Mouse (Mus musculus): ENCODE measurements at regions not wholly inside any gene's neighbourhood (a gene's known extent, or its start where the extent isn't known, plus 50 kb on each side); places are given as distances from the start of the nearest gene placed in this dataset.

DNA sequence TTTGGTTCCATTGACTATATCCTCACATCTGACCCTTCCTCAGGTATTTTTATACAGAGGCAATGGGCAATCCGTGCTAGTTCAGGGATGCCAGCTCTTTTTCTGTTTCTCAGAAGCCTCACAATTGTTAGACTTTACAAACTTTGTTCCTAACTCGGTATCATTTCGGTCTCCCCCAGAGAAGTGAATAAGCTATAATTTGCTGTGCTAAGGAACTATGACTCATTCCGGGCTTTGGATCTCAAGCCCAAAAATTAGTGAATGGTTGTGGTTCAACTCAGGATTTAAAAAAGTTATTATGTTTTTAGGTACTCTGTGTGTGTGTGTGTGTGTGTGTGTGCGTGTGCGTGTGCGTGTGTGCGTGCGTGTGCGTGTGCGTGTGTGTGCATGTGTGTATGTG is 1263.7 kb upstream of the A1bg start:
- no peak overlapping the region for H3K4me2 ChIP-seq
- no peak for DNase-seq (ENCODE audit: low spot score, missing footprints)
- 86% methylated on average over 11 of the region's 11 CpGs for WGBS

GRCm38 (mm10) chr15:62183803-62184202 is 1261.0 kb upstream of the A1bg start:
- no peaks in the 10 kb centered on the region for H3K4me1 ChIP-seq (ENCODE audit: control insufficient read depth, insufficient read depth, low read length)
- no peak overlapping the region for H3K9ac ChIP-seq (ENCODE audit: low read length)
- no peaks in the 10 kb centered on the region for H3K27me3 ChIP-seq (ENCODE audit: control insufficient read depth, insufficient read depth, low read length)
- no peak overlapping the region for H3K4me2 ChIP-seq
- 96% methylated on average over 4 of the region's 4 CpGs for WGBS
- H3K9me3 ChIP-seq (ENCODE audit: control insufficient read depth, low read length), result no peaks in the 10 kb centered on the region
- no peak overlapping the region for H3K27ac ChIP-seq (ENCODE audit: low read depth, low read length)
- peak; percentile 44 for DNase-seq (ENCODE audit: low spot score, missing footprints)
- no peaks in the 10 kb centered on the region for H3K36me3 ChIP-seq (ENCODE audit: control insufficient read depth, insufficient read depth, low read length)
- ATAC-seq (ENCODE audit: low FRiP score), result no peak
- H3K4me3 ChIP-seq (ENCODE audit: low read depth, low read length), result no peak overlapping the region

More for the DNA sequence above, 1263.7 kb upstream of the A1bg start:
- no peak overlapping the region for H3K9ac ChIP-seq (ENCODE audit: low read length)
- H3K4me1 ChIP-seq (ENCODE audit: control insufficient read depth, insufficient read depth, low read length), result no peaks in the 10 kb centered on the region
- no peak overlapping the region for H3K27ac ChIP-seq (ENCODE audit: low read depth, low read length)
- H3K4me3 ChIP-seq (ENCODE audit: low read depth, low read length), result no peak overlapping the region
- no peaks in the 10 kb centered on the region for H3K27me3 ChIP-seq (ENCODE audit: control insufficient read depth, insufficient read depth, low read length)
- no peak for ATAC-seq (ENCODE audit: low FRiP score)
- H3K9me3 ChIP-seq (ENCODE audit: control insufficient read depth, low read length), result no peaks in the 10 kb centered on the region
- no peaks in the 10 kb centered on the region for H3K36me3 ChIP-seq (ENCODE audit: control insufficient read depth, insufficient read depth, low read length)

GRCm38 (mm10) chr15:62181454-62181910 is 1258.7 kb upstream of the A1bg start:
- Histone ChIP-seq H3K4me2 (no peak overlapping the region), H3K27ac (ENCODE audit: low read depth, low read length) (no peak overlapping the region), H3K27me3 (ENCODE audit: control insufficient read depth, insufficient read depth, low read length) (no peaks in the 10 kb centered on the region), H3K9me3 (ENCODE audit: control insufficient read depth, low read length) (no peaks in the 10 kb centered on the region), H3K4me1 (ENCODE audit: control insufficient read depth, insufficient read depth, low read length) (no peaks in the 10 kb centered on the region), H3K36me3 (ENCODE audit: control insufficient read depth, insufficient read depth, low read length) (no peaks in the 10 kb centered on the region), H3K9ac (ENCODE audit: low read length) (no peak overlapping the region), H3K4me3 (ENCODE audit: low read depth, low read length) (no peak overlapping the region)
- ATAC-seq (ENCODE audit: low FRiP score) (no peak), DNase-seq (ENCODE audit: low spot score, missing footprints) (peak; percentile 80)
- WGBS, result 88% methylated on average over 2 of the region's 2 CpGs

DNA sequence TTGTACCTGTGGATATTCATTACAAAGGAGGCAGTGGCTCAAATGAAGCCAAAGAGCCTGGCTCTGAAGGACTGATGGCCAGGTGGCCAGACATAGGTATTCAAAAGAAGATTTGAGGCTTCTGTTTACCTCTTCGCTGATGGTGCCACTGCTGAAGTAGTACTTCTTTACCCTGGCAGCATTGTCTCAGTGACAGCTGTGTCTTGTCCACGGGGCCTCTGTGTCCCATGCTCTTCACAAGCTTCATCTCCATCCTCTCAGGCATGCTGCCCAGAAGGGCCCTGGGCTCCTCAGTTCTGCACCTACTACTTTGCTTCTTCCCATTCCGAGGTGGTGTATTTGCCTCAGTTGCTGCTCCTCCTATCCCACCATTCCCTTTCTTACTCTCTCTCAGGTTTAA is 1257.9 kb upstream of the A1bg start:
- Histone ChIP-seq H3K36me3 (ENCODE audit: control insufficient read depth, insufficient read depth, low read length) (no peaks in the 10 kb centered on the region), H3K9ac (ENCODE audit: low read length) (no peak overlapping the region), H3K9me3 (ENCODE audit: control insufficient read depth, low read length) (no peaks in the 10 kb centered on the region), H3K27ac (ENCODE audit: low read depth, low read length) (no peak overlapping the region), H3K4me1 (ENCODE audit: control insufficient read depth, insufficient read depth, low read length) (no peaks in the 10 kb centered on the region; the same call in 1 of the 2 replicates), H3K27me3 (ENCODE audit: control insufficient read depth, insufficient read depth, low read length) (no peaks in the 10 kb centered on the region), H3K4me2 (no peak overlapping the region), H3K4me3 (ENCODE audit: low read depth, low read length) (no peak overlapping the region)
- whole genome bisulfite sequencing, result 88% methylated on average over 3 of the region's 3 CpGs
- ATAC-seq (ENCODE audit: low FRiP score) (no peak), DNase-seq (ENCODE audit: low spot score, missing footprints) (no peak)

- H3K4me1 ChIP-seq (ENCODE audit: control insufficient read depth, insufficient read depth, low read length), result no peaks in the 10 kb centered on the region; the same call in 1 of the 2 replicates
- DNase-seq (ENCODE audit: low spot score, missing footprints), result peak; percentile 57
- no peaks in the 10 kb centered on the region for H3K36me3 ChIP-seq (ENCODE audit: control insufficient read depth, insufficient read depth, low read length)
- no peak overlapping the region for H3K27ac ChIP-seq (ENCODE audit: low read depth, low read length)
- ATAC-seq (ENCODE audit: low FRiP score), result no peak
- no peak overlapping the region for H3K4me3 ChIP-seq (ENCODE audit: low read depth, low read length)
- no peak overlapping the region for H3K9ac ChIP-seq (ENCODE audit: low read length)
- H3K4me2 ChIP-seq, result no peak overlapping the region
- H3K9me3 ChIP-seq (ENCODE audit: control insufficient read depth, low read length), result no peaks in the 10 kb centered on the region
- 88% methylated on average over 2 of the region's 2 CpGs for WGBS
- no peaks in the 10 kb centered on the region for H3K27me3 ChIP-seq (ENCODE audit: control insufficient read depth, insufficient read depth, low read length)
Measured at GRCm38 (mm10) chr15:62179801-62180200, 1257.0 kb upstream of the A1bg start.

GRCm38 (mm10) chr15:62178568-62178967 is 1255.8 kb upstream of the A1bg start:
- H3K9me3 ChIP-seq (ENCODE audit: control insufficient read depth, low read length), result no peaks in the 10 kb centered on the region
- DNase-seq (ENCODE audit: low spot score, missing footprints) (no peak), ATAC-seq (ENCODE audit: low FRiP score) (no peak)
- no peak overlapping the region for H3K9ac ChIP-seq (ENCODE audit: low read length)
- H3K36me3 ChIP-seq (ENCODE audit: control insufficient read depth, insufficient read depth, low read length), result no peaks in the 10 kb centered on the region
- H3K27ac ChIP-seq (ENCODE audit: low read depth, low read length), result no peak overlapping the region
- no peak overlapping the region for H3K4me2 ChIP-seq
- no peak overlapping the region for H3K4me3 ChIP-seq (ENCODE audit: low read depth, low read length)
- WGBS, result 86% methylated on average over 6 of the region's 6 CpGs
- no peaks in the 10 kb centered on the region for H3K27me3 ChIP-seq (ENCODE audit: control insufficient read depth, insufficient read depth, low read length)
- no peaks in the 10 kb centered on the region; the same call in 1 of the 2 replicates for H3K4me1 ChIP-seq (ENCODE audit: control insufficient read depth, insufficient read depth, low read length)

GRCm38 (mm10) chr15:62177768-62178410 is 1255.1 kb upstream of the A1bg start:
- Histone ChIP-seq H3K27ac (ENCODE audit: low read depth, low read length) (no peak overlapping the region), H3K36me3 (ENCODE audit: control insufficient read depth, insufficient read depth, low read length) (no peaks in the 10 kb centered on the region), H3K27me3 (ENCODE audit: control insufficient read depth, insufficient read depth, low read length) (no peaks in the 10 kb centered on the region), H3K9ac (ENCODE audit: low read length) (no peak overlapping the region), H3K4me3 (ENCODE audit: low read depth, low read length) (no peak overlapping the region), H3K4me2 (no peak overlapping the region), H3K4me1 (ENCODE audit: control insufficient read depth, insufficient read depth, low read length) (no peaks in the 10 kb centered on the region; the same call in 1 of the 2 replicates), H3K9me3 (ENCODE audit: control insufficient read depth, low read length) (no peaks in the 10 kb centered on the region)
- ATAC-seq (ENCODE audit: low FRiP score) (no peak), DNase-seq (ENCODE audit: low spot score, missing footprints) (no peak)
- WGBS, result 94% methylated on average over 9 of the region's 9 CpGs

DNA sequence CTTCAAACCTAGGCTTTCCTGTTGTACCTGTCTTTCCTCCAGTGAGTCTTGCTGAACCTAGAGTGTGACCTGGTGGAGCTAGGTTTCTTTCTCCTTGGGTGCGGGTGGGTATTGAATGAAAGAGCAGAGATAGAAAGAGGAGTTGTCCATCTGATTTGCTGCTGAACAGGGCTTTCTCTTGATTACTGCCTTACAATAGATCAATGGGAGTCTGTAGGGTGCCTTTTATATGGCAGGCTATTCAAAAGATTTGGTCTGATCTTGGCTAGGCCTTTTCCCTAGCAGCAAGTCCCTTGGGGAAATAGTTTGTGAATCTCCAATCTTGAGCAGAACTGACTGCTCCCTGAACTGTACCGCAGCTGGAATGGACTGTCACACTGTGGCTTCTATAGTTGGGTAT is 1253.3 kb upstream of the A1bg start:
- Histone ChIP-seq H3K9ac (ENCODE audit: low read length) (no peak overlapping the region), H3K4me2 (no peak overlapping the region), H3K36me3 (ENCODE audit: control insufficient read depth, insufficient read depth, low read length) (no peaks in the 10 kb centered on the region), H3K27ac (ENCODE audit: low read depth, low read length) (no peak overlapping the region), H3K4me3 (ENCODE audit: low read depth, low read length) (no peak overlapping the region), H3K9me3 (ENCODE audit: control insufficient read depth, low read length) (no peaks in the 10 kb centered on the region), H3K27me3 (ENCODE audit: control insufficient read depth, insufficient read depth, low read length) (no peaks in the 10 kb centered on the region), H3K4me1 (ENCODE audit: control insufficient read depth, insufficient read depth, low read length) (no peaks in the 10 kb centered on the region; the same call in 1 of the 2 replicates)
- 54% methylated on average over 2 of the region's 2 CpGs for WGBS
- ATAC-seq (ENCODE audit: low FRiP score) (no peak), DNase-seq (ENCODE audit: low spot score, missing footprints) (no peak)

GRCm38 (mm10) chr15:62173633-62174543 is 1251.1 kb upstream of the A1bg start:
- H3K9ac ChIP-seq (ENCODE audit: low read length), result no peak overlapping the region
- no peak overlapping the region for H3K4me3 ChIP-seq (ENCODE audit: low read depth, low read length)
- DNase-seq (ENCODE audit: low spot score, missing footprints) (peak; percentile 76), ATAC-seq (ENCODE audit: low FRiP score) (no peak)
- H3K9me3 ChIP-seq (ENCODE audit: control insufficient read depth, low read length), result no peaks in the 10 kb centered on the region
- 88% methylated on average over 10 of the region's 10 CpGs for WGBS
- H3K36me3 ChIP-seq (ENCODE audit: control insufficient read depth, insufficient read depth, low read length), result no peaks in the 10 kb centered on the region
- no peak overlapping the region for H3K27ac ChIP-seq (ENCODE audit: low read depth, low read length)
- no peaks in the 10 kb centered on the region; the same call in 1 of the 2 replicates for H3K4me1 ChIP-seq (ENCODE audit: control insufficient read depth, insufficient read depth, low read length)
- H3K4me2 ChIP-seq, result no peak overlapping the region
- H3K27me3 ChIP-seq (ENCODE audit: control insufficient read depth, insufficient read depth, low read length), result no peaks in the 10 kb centered on the region
